Mouse (Mus musculus) G1E-ER4 (cell line): ENCODE results near the gene Col16a1. TPM values are rescaled to one million over a fixed set of nuclear protein-coding genes. Genes with fewer than 3 reads are reported as not detected.

ENCODE experiments used
- GATA1 ChIP-seq: IDR thresholded peaks from one replicate; pipeline ENCODE4 v1.8.0; 2012; ENCODE audit warnings: low read length, inconsistent platforms
- polyA plus RNA-seq: library from polyadenylated mRNA; stranded (reverse); fragments of >175 nt; gene quantifications from 2 replicates; pipeline ENCODE4 v1.2.3, GENCODE M21; 2012

Col16a1 gene
- polyA plus RNA-seq, 1 experiment: not detected

DNA sequence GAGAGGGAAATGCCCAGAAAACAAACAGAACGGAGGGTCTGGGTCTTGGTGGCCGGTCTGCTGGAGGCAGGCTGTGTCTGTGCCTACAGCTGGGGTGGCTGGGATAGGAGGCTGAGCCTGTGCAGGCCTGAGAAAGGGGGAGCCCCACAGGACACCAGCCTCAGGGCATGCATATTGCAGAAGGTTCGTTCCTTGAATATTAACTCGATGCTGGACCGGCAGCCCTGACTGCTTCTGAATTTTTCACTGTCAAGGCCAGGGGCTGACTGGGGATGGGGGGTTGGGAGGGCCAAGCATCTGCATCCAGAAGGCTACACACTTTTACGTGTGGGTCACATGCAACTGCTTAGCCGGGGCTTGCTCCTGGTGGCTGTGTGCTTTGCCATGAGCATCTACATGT, 14.1 kb upstream of the Col16a1 start:
- TF ChIP-seq GATA1: no peak

GRCm38 (mm10) chr4:130036112-130036511, 11.5 kb upstream of the Col16a1 start:
- TF ChIP-seq GATA1: no peak

GRCm38 (mm10) chr4:130036573-130037401, 10.9 kb upstream of the Col16a1 start:
- no peak for TF ChIP-seq GATA1

DNA sequence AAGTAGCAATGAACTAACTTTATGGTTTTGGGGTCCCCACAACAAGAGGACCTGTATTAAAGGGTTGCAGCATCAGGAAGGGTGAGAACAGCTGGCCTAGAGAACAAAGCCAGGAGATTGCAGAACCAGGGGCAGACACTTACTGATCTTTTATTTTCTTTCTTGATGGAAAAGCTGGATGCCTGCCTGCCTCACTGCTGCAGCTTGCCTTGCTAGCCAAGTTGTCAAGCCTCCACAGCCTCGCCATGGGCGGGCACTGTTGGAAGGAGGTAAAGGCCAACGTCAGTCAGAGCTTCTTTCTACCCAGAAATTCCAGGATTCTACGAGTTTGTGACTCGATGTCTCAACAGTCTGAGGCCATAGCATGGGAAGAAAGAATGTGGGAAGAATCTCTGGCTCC, 8.3 kb upstream of the Col16a1 start:
- TF ChIP-seq GATA1: no peak

DNA sequence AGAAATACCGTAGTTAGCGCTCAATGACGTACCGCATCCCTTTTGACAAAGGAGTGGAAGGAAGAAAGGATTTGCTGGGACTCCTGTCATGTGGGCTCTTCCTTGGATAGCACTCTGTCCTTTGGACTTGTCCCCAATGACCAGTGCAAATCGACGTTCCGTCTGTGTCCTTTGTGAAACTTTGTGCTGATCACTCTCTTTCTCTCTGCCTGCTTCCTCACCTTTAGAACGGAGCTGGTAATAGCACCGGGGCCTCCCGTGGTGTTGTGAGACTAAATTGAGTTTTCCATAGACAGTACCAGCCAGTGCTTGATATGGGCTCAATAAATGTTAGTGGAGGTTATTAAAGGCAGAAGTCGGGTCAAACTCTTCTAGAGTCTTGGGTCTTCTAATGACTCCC, 6.6 kb upstream of the Col16a1 start:
- no peak for TF ChIP-seq GATA1

DNA sequence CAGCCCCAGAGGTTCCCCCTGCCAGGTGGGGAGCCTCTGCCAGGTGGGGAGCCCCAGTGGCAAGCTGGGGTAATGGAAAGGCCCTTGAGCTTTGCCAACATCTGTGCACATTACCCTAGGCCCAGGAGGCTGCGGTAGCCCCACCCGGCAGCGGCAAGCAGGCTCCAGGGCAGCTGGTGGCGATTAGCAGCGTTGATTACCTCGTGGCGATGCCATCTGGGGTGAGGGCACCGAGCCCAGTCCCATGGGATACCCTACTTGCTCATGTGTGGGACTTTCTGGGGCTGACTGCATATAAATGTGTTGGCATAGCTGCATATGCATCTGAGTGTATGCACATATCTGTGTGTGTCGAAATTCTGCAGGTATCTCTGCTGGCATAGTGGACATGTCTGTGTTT, 3.4 kb upstream of the Col16a1 start:
- TF ChIP-seq GATA1: no peak

DNA sequence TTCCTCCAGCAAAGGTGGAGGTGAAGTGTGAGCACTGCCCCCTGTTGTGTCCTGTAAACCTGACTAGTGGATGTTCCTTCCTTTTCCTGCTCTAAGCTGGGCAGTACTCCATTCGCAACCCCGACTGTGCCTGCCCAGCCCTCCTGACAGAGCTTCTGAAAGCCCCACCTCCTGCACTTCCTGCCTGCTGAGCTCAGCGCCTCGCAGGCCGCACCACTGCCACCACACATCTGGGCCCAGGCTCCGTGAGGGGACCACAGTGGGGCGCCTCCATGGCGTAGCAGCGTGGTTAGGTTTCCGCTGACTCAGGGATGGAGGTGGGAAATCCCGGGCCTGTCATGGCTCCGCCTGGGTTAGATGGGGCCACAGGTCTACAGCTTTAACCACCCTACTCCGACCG, 2.0 kb upstream of the Col16a1 start:
- no peak for TF ChIP-seq GATA1

DNA sequence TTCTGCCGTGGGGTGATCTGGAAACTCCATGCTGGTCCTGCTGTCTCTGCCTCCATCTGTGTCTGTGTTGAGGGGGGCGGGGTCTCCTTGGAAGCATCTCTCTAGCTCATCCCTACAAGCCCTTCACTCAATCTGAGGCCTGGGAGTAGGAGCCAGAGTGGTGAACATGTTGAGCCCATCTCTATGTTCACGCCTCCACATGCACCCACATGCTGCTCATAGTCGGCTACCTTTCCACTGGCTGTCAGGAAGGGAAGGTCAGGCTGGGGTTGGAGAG, 501 bp downstream of the Col16a1 start:
- no peak for TF ChIP-seq GATA1

- TF ChIP-seq GATA1: no peak
Observed at GRCm38 (mm10) chr4:130050056-130050824, 2.6 kb downstream of the Col16a1 start.

DNA sequence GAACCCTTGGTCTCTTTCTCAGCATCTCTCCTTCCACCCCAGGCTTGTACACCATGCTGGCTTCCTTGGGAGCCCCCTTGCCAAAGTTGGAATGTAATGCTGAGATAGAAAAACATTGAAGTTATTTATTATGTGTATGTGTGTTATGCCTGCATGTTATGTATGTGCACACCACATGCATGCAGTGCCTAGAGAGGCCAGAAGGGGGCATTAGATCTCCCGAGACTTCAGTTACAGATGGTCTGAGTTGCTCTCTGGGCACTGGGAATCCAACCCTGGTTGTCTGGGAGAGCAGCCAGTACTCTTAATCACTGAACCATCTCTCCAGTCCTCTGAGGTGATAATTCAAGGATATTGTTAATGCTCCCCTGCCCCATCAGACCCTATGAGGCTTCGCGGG, 4.6 kb downstream of the Col16a1 start:
- TF ChIP-seq GATA1: no peak

DNA sequence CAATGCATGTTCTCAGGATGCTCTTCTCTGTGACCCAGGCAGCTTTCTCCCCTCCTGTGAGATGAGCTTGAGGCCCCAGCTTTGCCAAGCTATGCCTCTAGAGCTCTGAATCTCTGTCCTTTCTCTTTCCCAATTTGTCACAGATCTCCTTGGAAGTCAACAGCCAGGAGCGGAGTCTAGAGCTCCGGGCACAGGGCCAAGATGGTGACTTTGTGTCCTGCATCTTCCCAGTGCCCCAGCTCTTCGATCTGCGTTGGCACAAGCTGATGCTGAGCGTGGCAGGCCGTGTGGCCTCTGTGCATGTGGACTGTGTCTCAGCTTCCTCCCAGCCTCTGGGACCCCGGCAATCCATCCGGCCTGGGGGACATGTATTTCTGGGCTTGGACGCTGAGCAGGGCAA, 5.5 kb downstream of the Col16a1 start:
- TF ChIP-seq GATA1: no peak

DNA sequence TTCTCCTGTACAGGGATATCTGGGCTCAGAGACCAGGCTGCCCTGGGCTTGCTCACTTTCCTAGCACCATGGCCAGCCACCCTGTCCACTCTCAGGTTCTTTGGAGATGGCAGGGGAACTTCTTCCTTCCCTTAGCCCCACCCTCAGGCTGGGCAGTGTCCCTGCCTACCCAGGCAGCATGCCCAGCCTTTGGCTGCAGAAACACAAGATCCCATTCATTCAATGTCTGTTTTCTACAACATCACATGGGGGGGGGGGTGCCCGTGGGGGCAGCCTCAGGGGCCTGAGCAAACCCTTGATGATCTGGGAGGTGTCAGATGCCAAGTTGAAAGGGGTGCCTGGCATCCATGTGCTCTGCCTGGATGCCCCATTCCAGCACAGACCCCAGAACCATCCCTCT, 7.1 kb downstream of the Col16a1 start:
- no peak for TF ChIP-seq GATA1

DNA sequence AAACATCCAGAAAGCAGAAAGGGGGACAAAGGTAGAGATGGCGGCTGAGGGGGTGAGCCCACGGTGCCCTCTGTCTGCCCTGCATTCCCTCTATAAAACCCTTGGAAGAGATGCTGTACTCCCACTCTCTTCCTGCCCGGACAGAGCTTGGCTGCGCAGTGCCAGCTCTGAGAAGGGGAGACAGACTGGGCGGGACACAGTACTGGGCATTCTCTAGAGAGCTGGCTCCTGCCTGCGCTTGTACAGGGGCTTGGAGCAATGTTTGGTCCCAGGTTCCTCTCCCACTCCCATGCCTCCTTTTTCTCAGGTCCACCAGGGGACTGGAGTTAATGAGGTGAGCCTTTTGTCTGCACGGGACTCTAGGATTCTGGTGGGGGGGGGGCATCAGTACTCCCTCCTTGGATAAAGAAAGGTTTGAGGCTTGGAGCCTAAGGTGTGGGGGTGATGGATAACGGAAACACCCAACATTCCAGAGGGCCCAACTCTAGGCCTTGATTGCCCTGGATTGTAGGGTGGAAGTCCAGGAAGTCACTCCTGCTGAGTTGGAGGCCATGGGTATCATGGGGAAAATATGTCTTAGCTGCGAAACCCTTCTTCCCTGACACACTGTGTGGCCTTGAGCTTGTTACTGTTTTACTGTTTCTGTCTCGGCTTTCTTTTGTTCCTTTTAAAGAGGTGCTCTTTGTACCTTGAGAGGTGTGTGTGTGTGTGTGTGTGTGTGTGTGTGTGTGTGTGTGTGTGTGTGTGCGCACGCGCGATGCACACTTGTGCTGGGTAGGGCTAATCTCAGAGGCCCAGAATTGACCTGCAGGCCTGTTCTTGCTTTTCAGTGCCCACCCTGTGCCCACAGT, 7.7 kb downstream of the Col16a1 start:
- no peak for TF ChIP-seq GATA1

DNA sequence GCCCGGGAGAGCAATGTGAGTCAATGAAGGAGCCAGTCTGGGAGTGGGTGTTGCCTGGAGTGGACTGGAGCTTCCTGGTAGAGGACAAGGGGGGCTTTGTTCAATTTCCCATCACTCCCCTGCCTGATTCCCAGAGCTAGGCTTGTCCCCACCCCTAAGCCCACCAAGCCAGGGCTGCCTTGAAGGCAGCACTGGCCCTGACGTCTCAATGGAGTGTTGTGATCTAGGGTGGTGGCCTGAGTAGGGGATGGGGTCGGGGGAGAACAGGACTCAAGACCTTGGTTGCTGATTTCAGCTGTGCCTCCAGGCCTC, 8.3 kb downstream of the Col16a1 start:
- no peak for TF ChIP-seq GATA1

GRCm38 (mm10) chr4:130056471-130056870, 8.8 kb downstream of the Col16a1 start:
- no peak for TF ChIP-seq GATA1

- TF ChIP-seq GATA1: no peak
Observed at GRCm38 (mm10) chr4:130060937-130061336, 13.3 kb downstream of the Col16a1 start.
